8 mouse cellular contexts compared by ENCODE assay signal in genomic region chr6:48446256-48446655, GRCm38 (mm10). TPM values are rescaled to one million over a fixed set of nuclear protein-coding genes. Genes with fewer than 3 reads are reported as not detected.
A peak's percentile ranks its signal among the peaks of the same experiment; 100 is the strongest.
DNase-seq lines count a peak whose midpoint lies in the region; ATAC-seq and TF ChIP-seq lines count a peak whose summit lies in the region.

No protein-coding gene starts in this region.

- ATAC-seq in neural tube, embryonic 11.5 days (ENCODE audit: insufficient read depth, low FRiP score, low TSS enrichment) = no peak
- ATAC-seq in heart, embryonic 16.5 days (replicated peaks; ENCODE audit: extremely low read depth, insufficient read depth, low FRiP score) = no peak
- ATAC-seq in limb, embryonic 15.5 days (ENCODE audit: insufficient number of reproducible peaks, low FRiP score, low TSS enrichment, low read depth) = no peak
- ATAC-seq in stomach, postnatal 0 days (ENCODE audit: low FRiP score, low TSS enrichment) = no peak
- ATAC-seq in activated CD4-positive, CD25-positive, alpha-beta regulatory T cell, adult 4 months = no peak

- no peak for TF ChIP-seq EP300 in stomach, postnatal 0 days (optimal IDR thresholded peaks at IDR 0.05)

- H3K4me1 ChIP-seq in neural tube, embryonic 11.5 days (ENCODE audit: control insufficient read depth, insufficient read depth, low read length) = peaks cover 4% of the 10 kb centered on the region; the same call in 1 of the 2 replicates
- H3K4me1 ChIP-seq in heart, embryonic 16.5 days (ENCODE audit: control insufficient read depth, insufficient read depth, low read length) = peaks cover 10% of the 10 kb centered on the region
- H3K4me1 ChIP-seq in limb, embryonic 15.5 days = peaks cover 18% of the 10 kb centered on the region
- peaks cover 3% of the 10 kb centered on the region; the same call in 1 of the 2 replicates for H3K4me1 ChIP-seq in stomach, postnatal 0 days (replicated peaks; ENCODE audit: control insufficient read depth, insufficient read depth)

- H3K9ac ChIP-seq in neural tube, embryonic 11.5 days (ENCODE audit: low read length) = no peak overlapping the region; the same call in 1 of the 2 replicates
- peak overlapping the region; percentile 93 for H3K9ac ChIP-seq in heart, embryonic 16.5 days (ENCODE audit: low read length)
- H3K9ac ChIP-seq in limb, embryonic 15.5 days = no peak overlapping the region
- H3K9ac ChIP-seq in stomach, postnatal 0 days (ENCODE audit: low read length) = peak overlapping the region; percentile 94

- H3K4me2 ChIP-seq in neural tube, embryonic 11.5 days (ENCODE audit: low read depth) = peak overlapping the region; percentile 98
- peak overlapping the region; percentile 94 for H3K4me2 ChIP-seq in heart, embryonic 16.5 days (ENCODE audit: low read depth, low read length)
- H3K4me2 ChIP-seq in limb, embryonic 15.5 days = peak overlapping the region; percentile 82
- H3K4me2 ChIP-seq in stomach, postnatal 0 days (replicated peaks; ENCODE audit: low read depth) = peak overlapping the region; percentile 86

- H3K36me3 ChIP-seq in neural tube, embryonic 11.5 days (ENCODE audit: control insufficient read depth, insufficient read depth, low read length) = peaks cover under 1% of the 10 kb centered on the region
- peaks cover 14% of the 10 kb centered on the region for H3K36me3 ChIP-seq in heart, embryonic 16.5 days (ENCODE audit: control insufficient read depth, insufficient read depth)
- peaks cover 15% of the 10 kb centered on the region for H3K36me3 ChIP-seq in limb, embryonic 15.5 days
- H3K36me3 ChIP-seq in stomach, postnatal 0 days (ENCODE audit: control insufficient read depth, insufficient read depth, low read length) = peaks cover 9% of the 10 kb centered on the region

- TF ChIP-seq CTCF in stomach, postnatal 0 days (IDR thresholded peaks at IDR 0.05; ENCODE audit: low read depth) = no peak

- no peaks in the 10 kb centered on the region for H3K9me3 ChIP-seq in neural tube, embryonic 11.5 days (ENCODE audit: control insufficient read depth, low read length)
- no peaks in the 10 kb centered on the region; the same call in 1 of the 2 replicates for H3K9me3 ChIP-seq in heart, embryonic 16.5 days (replicated peaks; ENCODE audit: control insufficient read depth, low read length)
- no peaks in the 10 kb centered on the region for H3K9me3 ChIP-seq in limb, embryonic 15.5 days
- H3K9me3 ChIP-seq in stomach, postnatal 0 days (ENCODE audit: control insufficient read depth, low read length) = no peaks in the 10 kb centered on the region

- no peaks in the 10 kb centered on the region for H3K27me3 ChIP-seq in neural tube, embryonic 11.5 days (ENCODE audit: control insufficient read depth, insufficient read depth, low read length)
- no peaks in the 10 kb centered on the region for H3K27me3 ChIP-seq in heart, embryonic 16.5 days (ENCODE audit: control insufficient read depth, insufficient read depth, low read length)
- H3K27me3 ChIP-seq in limb, embryonic 15.5 days = no peaks in the 10 kb centered on the region
- no peaks in the 10 kb centered on the region for H3K27me3 ChIP-seq in stomach, postnatal 0 days (ENCODE audit: control insufficient read depth, insufficient read depth, low read length)

- no peak for DNase-seq in neural tube, embryonic 11.5 days (ENCODE audit: low spot score)
- DNase-seq in neural tube, embryonic 10.5 days (ENCODE audit: extremely low spot score, low spot score) = no peak
- no peak for DNase-seq in stomach, postnatal 0 days (ENCODE audit: low spot score)
- DNase-seq in layer of hippocampus, postnatal 25 days (ENCODE audit: extremely low spot score in 1 of 2, low spot score in 1 of 2) = no peak
- no peak for DNase-seq in spleen, postnatal 10 days (ENCODE audit: low spot score in 2 of 2)

- 22% methylated on average over 3 of the region's 3 CpGs for WGBS in neural tube, embryonic 11.5 days
- WGBS in heart, embryonic 16.5 days = 41% methylated on average over 3 of the region's 3 CpGs
- WGBS in limb, embryonic 15.5 days = 32% methylated on average over 3 of the region's 3 CpGs
- WGBS in stomach, postnatal 0 days = 43% methylated on average over 3 of the region's 3 CpGs

- no peak overlapping the region; the same call in 1 of the 2 replicates for H3K4me3 ChIP-seq in neural tube, embryonic 11.5 days (ENCODE audit: low read depth, low read length)
- peak overlapping the region; percentile 87 for H3K4me3 ChIP-seq in heart, embryonic 16.5 days (ENCODE audit: low read length)
- H3K4me3 ChIP-seq in limb, embryonic 15.5 days = peak overlapping the region; percentile 71
- H3K4me3 ChIP-seq in stomach, postnatal 0 days (ENCODE audit: low read depth, low read length) = peak overlapping the region; percentile 88

- H3K27ac ChIP-seq in neural tube, embryonic 11.5 days (ENCODE audit: low read depth, low read length) = no peak overlapping the region
- peak overlapping the region; percentile 95 for H3K27ac ChIP-seq in heart, embryonic 16.5 days (ENCODE audit: low read length)
- H3K27ac ChIP-seq in limb, embryonic 15.5 days = peak overlapping the region; percentile 94
- H3K27ac ChIP-seq in stomach, postnatal 0 days (replicated peaks) = peak overlapping the region; percentile 98

RNA-seq across cellular contexts. Expression of gene Zfp467, which starts 0.6 kb away (rescaled TPM):
- 11.4 and 14.4 TPM in 2 replicates for polyA plus RNA-seq in neural tube, embryonic 11.5 days (2014; fragmentation: Nextera tagmentation; extraction: Ambion mirVana)
- 20.3 and 22.1 TPM in 2 replicates for polyA plus RNA-seq in heart, embryonic 16.5 days (2015; fragmentation: Nextera tagmentation; extraction: Ambion mirVana)
- polyA plus RNA-seq in limb, embryonic 15.5 days (2015; fragmentation: Nextera tagmentation; extraction: Ambion mirVana) = 23.6 and 25.4 TPM in 2 replicates
- 24.2 and 29.5 TPM in 2 replicates for polyA plus RNA-seq in stomach, postnatal 0 days (2015; fragmentation: Nextera tagmentation; extraction: Ambion mirVana)
- 10 to 100 TPM; 19.9 to 26.3 TPM for total RNA-seq in layer of hippocampus, postnatal 25 days (2021)
- polyA plus RNA-seq in activated CD4-positive, CD25-positive, alpha-beta regulatory T cell, adult 4 months (2017; shearing (Covaris generic)) = 1 to 10 TPM; 7.4 to 9.7 TPM

RNA-seq across cellular contexts. Expression of gene Sspo, which starts 1.8 kb away (rescaled TPM):
- 0.15 and 0.34 TPM in 2 replicates for polyA plus RNA-seq in neural tube, embryonic 11.5 days (2014; fragmentation: Nextera tagmentation; extraction: Ambion mirVana)
- polyA plus RNA-seq in heart, embryonic 16.5 days (2015; fragmentation: Nextera tagmentation; extraction: Ambion mirVana) = 0.42 and 0.43 TPM in 2 replicates
- 0.25 and 0.31 TPM in 2 replicates for polyA plus RNA-seq in limb, embryonic 15.5 days (2015; fragmentation: Nextera tagmentation; extraction: Ambion mirVana)
- polyA plus RNA-seq in stomach, postnatal 0 days (2015; fragmentation: Nextera tagmentation; extraction: Ambion mirVana) = 0.04 and 0.07 TPM in 2 replicates
- total RNA-seq in layer of hippocampus, postnatal 25 days (2021) = 1 to 10 TPM; 1.2 to 2.9 TPM
- polyA plus RNA-seq in activated CD4-positive, CD25-positive, alpha-beta regulatory T cell, adult 4 months (2017; shearing (Covaris generic)) = under 1 TPM; 0.04 to 0.55 TPM

RNA-seq across cellular contexts. Expression of gene Krba1, which starts 50.9 kb away (rescaled TPM):
- 18.0 and 22.9 TPM in 2 replicates for polyA plus RNA-seq in neural tube, embryonic 11.5 days (2014; fragmentation: Nextera tagmentation; extraction: Ambion mirVana)
- polyA plus RNA-seq in heart, embryonic 16.5 days (2015; fragmentation: Nextera tagmentation; extraction: Ambion mirVana) = 17.6 and 18.6 TPM in 2 replicates
- 17.5 and 20.8 TPM in 2 replicates for polyA plus RNA-seq in limb, embryonic 15.5 days (2015; fragmentation: Nextera tagmentation; extraction: Ambion mirVana)
- polyA plus RNA-seq in stomach, postnatal 0 days (2015; fragmentation: Nextera tagmentation; extraction: Ambion mirVana) = 5.4 and 7.8 TPM in 2 replicates
- 10 to 100 TPM; 35.5 to 43.2 TPM for total RNA-seq in layer of hippocampus, postnatal 25 days (2021)
- 10 to 100 TPM in 1 of 2 experiments, 1 to 10 TPM in 1; 9.8 to 11.1 TPM for polyA plus RNA-seq in activated CD4-positive, CD25-positive, alpha-beta regulatory T cell, adult 4 months (2017; shearing (Covaris generic))

Comparison
In these comparisons a context has a peak if more than half of its experiments do, and no peak if none do; other contexts are left out.
1. H3K9ac ChIP-seq: peak in heart, embryonic 16.5 days (single experiment) and stomach, postnatal 0 days (single experiment); none in neural tube, embryonic 11.5 days (single experiment) and limb, embryonic 15.5 days (single experiment).
2. Peak in every context shown above with its lines, with median percentiles within 50 percentile points of each other: H3K4me2 ChIP-seq.